Mouse (Mus musculus) limb, embryonic 12.5 days (tissue): ENCODE results near the gene Cabin1. TPM values are rescaled to one million over a fixed set of nuclear protein-coding genes. Genes with fewer than 3 reads are reported as not detected.

Experiments
- ATAC-seq: fragments of 200-750 bp; cut with Nextera tagmentation; 2 replicates; pipeline ENCODE4 v1.8.0; 2017; ENCODE audit warnings: low read depth, moderate TSS enrichment; ENCODE audit not compliant: insufficient number of reproducible peaks, insufficient read depth, low FRiP score, low TSS enrichment
- H3K27ac ChIP-seq: fragments of 300-500 bp; sonication (generic); 2 replicates; pipeline ENCODE4 v1.5.1; 2016; ENCODE audit warnings: mild to moderate bottlenecking, moderate library complexity
- H3K27me3 ChIP-seq: fragments of 300-500 bp; sonication (generic); 2 replicates; pipeline ENCODE4 v1.6.1; 2016; ENCODE audit warnings: mild to moderate bottlenecking, moderate library complexity
- H3K36me3 ChIP-seq: fragments of 300-500 bp; sonication (generic); 2 replicates; pipeline ENCODE4 v1.6.1; 2016; ENCODE audit warnings: mild to moderate bottlenecking, moderate library complexity
- H3K4me1 ChIP-seq: fragments of 300-500 bp; sonication (generic); replicated peaks from 2 replicates; pipeline ENCODE4 v1.6.1; 2016
- H3K4me2 ChIP-seq: fragments of 300-500 bp; sonication (generic); 2 replicates; pipeline ENCODE4 v1.6.1; 2016; ENCODE audit warnings: mild to moderate bottlenecking, moderate library complexity
- H3K4me3 ChIP-seq: fragments of 300-500 bp; sonication (generic); replicated peaks from 2 replicates; pipeline ENCODE4 v1.5.1; 2016; ENCODE audit warnings: mild to moderate bottlenecking
- H3K9ac ChIP-seq: fragments of 300-500 bp; sonication (generic); replicated peaks from 2 replicates; pipeline ENCODE4 v1.6.1; 2016; ENCODE audit warnings: mild to moderate bottlenecking, moderate library complexity
- H3K9me3 ChIP-seq: fragments of 300-500 bp; sonication (generic); 2 replicates; pipeline ENCODE4 v1.6.1; 2016; ENCODE audit warnings: mild to moderate bottlenecking, moderate library complexity
- WGBS: fragments of 180-500 bp; shearing (Covaris S2); methylation state at CpG from one replicate; pipeline ENCODE4 v1.1.7; 2016; 5-methylcytosine and 5-hydroxymethylcytosine counted together
- polyA plus RNA-seq: library from polyadenylated mRNA; unstranded; fragments of >200 nt; fragmentation: Nextera tagmentation; extraction: Ambion mirVana; gene quantifications from 2 replicates; pipeline ENCODE4 v1.2.1, GENCODE M21; 2016

The Cabin1 gene
- polyA plus RNA-seq, 1 experiment from 2014 or later: 29.3 TPM

DNA sequence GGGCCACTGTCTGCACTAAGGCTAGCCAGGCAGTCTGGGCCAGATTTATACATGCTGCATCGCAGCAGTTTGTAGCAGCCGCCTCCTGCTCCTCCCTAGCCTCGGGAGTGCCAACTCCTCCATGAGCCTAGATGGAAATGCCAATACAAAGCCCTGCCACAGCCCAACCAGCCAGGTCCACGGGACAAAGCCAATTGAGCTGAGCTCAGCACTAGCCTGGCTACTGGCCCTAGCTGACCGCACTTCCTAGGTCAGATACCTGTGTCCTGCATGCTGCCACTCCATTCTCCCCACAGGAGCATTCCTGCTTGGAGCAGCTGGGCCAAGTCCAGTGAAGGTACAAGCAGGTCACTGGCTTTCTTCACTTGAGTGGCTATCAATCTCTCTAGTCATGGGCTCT lies 86.2 kb downstream of the Cabin1 start:
- Histone ChIP-seq H3K36me3 (peaks cover 82% of the 10 kb centered on the region), H3K27ac (no peak overlapping the region)
- 97% methylated on average over 5 of the region's 5 CpGs for WGBS

GRCm38 (mm10) chr10:75677571-75677970 lies 86.6 kb downstream of the Cabin1 start:
- Histone ChIP-seq H3K9me3 (no peaks in the 10 kb centered on the region), H3K27me3 (no peaks in the 10 kb centered on the region), H3K4me1 (0 out of 2 replicates have a peak, but pooled peaks cover 3% of the 10 kb centered on the region), H3K9ac (no peak overlapping the region), H3K36me3 (peaks cover 78% of the 10 kb centered on the region), H3K4me3 (no peak overlapping the region), H3K27ac (no peak overlapping the region), H3K4me2 (no peak overlapping the region)
- no peak for ATAC-seq
- 85% methylated on average over 2 of the region's 2 CpGs for WGBS

More for the DNA sequence above, 86.2 kb downstream of the Cabin1 start:
- H3K4me2 ChIP-seq: no peak overlapping the region
- no peaks in the 10 kb centered on the region for H3K27me3 ChIP-seq
- H3K4me3 ChIP-seq: no peak overlapping the region
- no peak for ATAC-seq
- H3K4me1 ChIP-seq: 0 out of 2 replicates have a peak, but pooled peaks cover 3% of the 10 kb centered on the region
- H3K9me3 ChIP-seq: no peaks in the 10 kb centered on the region
- H3K9ac ChIP-seq: no peak overlapping the region

DNA sequence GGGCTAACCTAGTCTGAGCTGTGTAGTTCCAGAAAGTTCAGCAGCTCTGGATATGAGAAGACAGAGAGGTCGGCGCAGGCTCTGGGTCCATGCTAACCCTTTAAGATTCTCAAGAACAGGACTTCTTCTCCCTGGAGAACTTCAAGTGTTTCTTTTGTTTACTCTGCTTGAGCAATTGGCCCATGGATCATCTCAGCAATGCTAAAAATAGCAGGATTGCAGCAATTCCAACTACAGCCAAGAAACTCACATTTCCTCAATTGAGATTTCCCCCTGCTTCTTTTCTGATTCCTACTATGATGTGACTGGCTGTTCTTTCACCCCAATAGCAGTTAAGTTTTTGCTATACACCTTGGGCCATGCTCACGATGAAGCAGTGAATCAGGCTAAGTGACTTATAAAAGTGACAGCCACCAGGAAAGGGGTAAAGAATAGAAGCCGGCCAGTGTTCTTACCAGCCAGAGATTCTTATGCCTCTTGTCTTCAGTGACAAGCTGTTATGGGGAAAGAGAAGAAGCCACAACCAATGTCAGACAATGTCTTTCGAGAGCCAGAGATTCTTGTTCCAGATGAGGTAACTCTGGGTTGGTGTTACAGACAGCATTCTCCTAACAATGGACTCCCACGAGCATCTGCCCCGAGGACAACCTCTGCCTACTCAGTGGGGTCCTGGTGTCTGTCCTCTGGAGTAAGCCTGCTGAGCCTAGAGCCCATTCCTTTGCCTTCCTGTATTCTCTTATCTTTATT lies 87.1 kb downstream of the Cabin1 start:
- Histone ChIP-seq H3K4me3 (no peak overlapping the region), H3K4me1 (0 out of 2 replicates have a peak, but pooled peaks cover 3% of the 10 kb centered on the region), H3K27me3 (no peaks in the 10 kb centered on the region), H3K36me3 (peaks cover 80% of the 10 kb centered on the region), H3K9me3 (no peaks in the 10 kb centered on the region), H3K4me2 (no peak overlapping the region), H3K9ac (no peak overlapping the region), H3K27ac (no peak overlapping the region)
- no peak for ATAC-seq
- 91% methylated on average over 7 of the region's 7 CpGs for WGBS

DNA sequence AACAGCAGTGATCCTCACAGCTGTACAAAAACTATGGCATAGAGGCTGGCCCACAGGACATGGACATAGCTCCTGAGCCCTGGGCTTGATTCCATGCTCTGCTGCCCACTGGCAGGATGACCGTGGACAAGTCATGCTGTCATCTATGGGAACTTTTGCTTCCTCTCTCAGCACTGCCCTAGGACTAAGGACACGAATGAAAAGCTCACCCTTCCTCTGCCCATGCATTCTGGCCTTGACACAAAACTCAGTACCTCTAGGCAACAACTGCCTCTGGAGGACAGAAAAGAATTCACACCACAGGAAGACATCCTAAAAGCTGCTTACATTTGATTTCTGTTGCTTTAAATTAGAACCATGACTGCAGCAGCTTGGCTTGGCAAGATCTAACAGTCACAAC lies 87.9 kb downstream of the Cabin1 start:
- Histone ChIP-seq H3K4me1 (0 out of 2 replicates have a peak, but pooled peaks cover 3% of the 10 kb centered on the region), H3K4me3 (no peak overlapping the region), H3K36me3 (peaks cover 82% of the 10 kb centered on the region), H3K9ac (no peak overlapping the region), H3K27me3 (no peaks in the 10 kb centered on the region), H3K27ac (no peak overlapping the region), H3K4me2 (no peak overlapping the region), H3K9me3 (no peaks in the 10 kb centered on the region)
- ATAC-seq: no peak
- 85% methylated on average over 2 of the region's 2 CpGs for WGBS

DNA sequence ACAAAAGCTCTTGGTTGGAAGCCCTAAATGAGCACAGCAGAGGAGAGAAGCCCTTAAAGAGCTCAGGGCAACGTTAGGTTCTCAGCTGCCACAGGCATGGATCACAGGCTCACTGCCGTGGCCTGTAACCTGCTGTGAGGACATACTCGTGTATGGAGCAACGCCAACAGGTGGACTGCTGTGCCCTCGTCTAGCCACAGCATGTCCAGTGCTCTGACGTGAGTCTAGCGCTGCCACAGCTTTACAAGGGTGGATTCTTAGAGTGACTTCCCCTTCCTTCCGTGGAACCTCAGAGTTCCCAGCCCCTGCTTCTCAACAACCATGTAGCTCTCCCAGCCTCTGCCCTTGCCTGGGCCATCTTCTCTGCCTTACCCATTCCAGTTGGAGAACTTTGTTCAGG lies 88.5 kb downstream of the Cabin1 start:
- Histone ChIP-seq H3K9me3 (no peaks in the 10 kb centered on the region), H3K36me3 (peaks cover 82% of the 10 kb centered on the region), H3K27ac (no peak overlapping the region), H3K27me3 (no peaks in the 10 kb centered on the region), H3K4me1 (0 out of 2 replicates have a peak, but pooled peaks cover 3% of the 10 kb centered on the region), H3K4me3 (no peak overlapping the region), H3K4me2 (no peak overlapping the region), H3K9ac (no peak overlapping the region)
- ATAC-seq: no peak
- 66% methylated on average over 8 of the region's 8 CpGs for WGBS

GRCm38 (mm10) chr10:75669936-75670335 lies 94.2 kb downstream of the Cabin1 start:
- Histone ChIP-seq H3K4me2 (no peak overlapping the region), H3K27me3 (peaks cover 24% of the 10 kb centered on the region), H3K4me3 (no peak overlapping the region), H3K9ac (no peak overlapping the region), H3K36me3 (peaks cover 45% of the 10 kb centered on the region), H3K27ac (no peak overlapping the region), H3K9me3 (no peaks in the 10 kb centered on the region), H3K4me1 (peaks cover 15% of the 10 kb centered on the region)
- WGBS: 94% methylated on average over 1 of the region's 1 CpGs
- no peak for ATAC-seq

GRCm38 (mm10) chr10:75667911-75668270 lies 96.2 kb downstream of the Cabin1 start:
- WGBS: 2% methylated on average over 23 of the region's 23 CpGs
- Histone ChIP-seq H3K9me3 (no peaks in the 10 kb centered on the region), H3K36me3 (peaks cover 50% of the 10 kb centered on the region), H3K9ac (peak overlapping the region; percentile 74), H3K27ac (no peak overlapping the region), H3K4me1 (peaks cover 15% of the 10 kb centered on the region), H3K27me3 (peaks cover 24% of the 10 kb centered on the region), H3K4me2 (peak overlapping the region; percentile 99), H3K4me3 (peak overlapping the region; percentile 67)
- ATAC-seq: peak; percentile 14; the same call in 1 of the 2 replicates

GRCm38 (mm10) chr10:75667115-75667910 lies 96.8 kb downstream of the Cabin1 start:
- ATAC-seq: peak; percentile 63
- H3K27ac ChIP-seq: no peak overlapping the region

GRCm38 (mm10) chr10:75666451-75667030 lies 97.6 kb downstream of the Cabin1 start:
- 34% methylated on average over 4 of the region's 4 CpGs for WGBS
- no peak overlapping the region for H3K27ac ChIP-seq
- H3K36me3 ChIP-seq: peaks cover 57% of the 10 kb centered on the region

More at GRCm38 (mm10) chr10:75667115-75667910, 96.8 kb downstream of the Cabin1 start:
- H3K4me1 ChIP-seq: peaks cover 15% of the 10 kb centered on the region
- H3K27me3 ChIP-seq: peaks cover 24% of the 10 kb centered on the region
- peaks cover 56% of the 10 kb centered on the region for H3K36me3 ChIP-seq
- H3K9me3 ChIP-seq: no peaks in the 10 kb centered on the region
- 1% methylated on average over 63 of the region's 63 CpGs for WGBS
- peak overlapping the region; percentile 67 for H3K4me3 ChIP-seq
- peak overlapping the region; percentile 74 for H3K9ac ChIP-seq
- peak overlapping the region; percentile 99 for H3K4me2 ChIP-seq

DNA sequence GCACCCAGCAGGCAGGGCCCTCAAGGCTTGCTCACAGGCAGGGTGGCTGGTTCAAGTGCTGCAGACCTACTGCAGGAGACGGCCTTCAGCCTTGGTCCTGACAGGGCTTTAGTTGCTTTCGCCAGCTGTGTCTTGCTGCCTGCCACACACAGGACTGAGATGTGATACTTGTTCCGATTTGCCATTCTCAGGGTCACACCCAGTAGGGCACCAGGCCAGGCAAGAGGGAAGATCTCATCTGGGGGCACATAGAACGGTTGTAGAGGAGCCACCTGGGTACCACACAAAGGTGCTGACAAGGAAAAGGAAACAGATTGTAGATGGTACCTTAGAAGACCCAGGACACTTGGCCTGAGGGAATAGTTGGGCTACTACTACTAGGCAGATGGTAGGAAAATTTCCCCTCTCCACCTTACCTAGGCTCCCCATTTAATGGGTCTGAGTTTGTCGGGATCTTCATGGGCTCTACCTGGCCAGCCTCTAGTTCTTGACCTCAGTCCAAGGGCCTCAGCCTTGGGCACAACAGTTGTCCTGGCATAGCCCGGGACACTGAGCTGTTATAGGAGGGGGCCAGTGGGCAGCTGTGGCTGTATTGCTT lies 99.4 kb downstream of the Cabin1 start:
- Histone ChIP-seq H3K36me3 (peaks cover 52% of the 10 kb centered on the region), H3K27ac (no peak overlapping the region), H3K27me3 (peaks cover 24% of the 10 kb centered on the region), H3K9me3 (no peaks in the 10 kb centered on the region), H3K9ac (no peak overlapping the region), H3K4me1 (peaks cover 15% of the 10 kb centered on the region), H3K4me3 (no peak overlapping the region), H3K4me2 (no peak overlapping the region)
- WGBS: 90% methylated on average over 6 of the region's 6 CpGs
- no peak for ATAC-seq

More at GRCm38 (mm10) chr10:75666451-75667030, 97.6 kb downstream of the Cabin1 start:
- Histone ChIP-seq H3K9ac (peak overlapping the region; percentile 74), H3K4me3 (peak overlapping the region; percentile 67), H3K9me3 (no peaks in the 10 kb centered on the region), H3K4me2 (peak overlapping the region; percentile 99), H3K4me1 (peaks cover 15% of the 10 kb centered on the region), H3K27me3 (peaks cover 24% of the 10 kb centered on the region)
- no peak for ATAC-seq

DNA sequence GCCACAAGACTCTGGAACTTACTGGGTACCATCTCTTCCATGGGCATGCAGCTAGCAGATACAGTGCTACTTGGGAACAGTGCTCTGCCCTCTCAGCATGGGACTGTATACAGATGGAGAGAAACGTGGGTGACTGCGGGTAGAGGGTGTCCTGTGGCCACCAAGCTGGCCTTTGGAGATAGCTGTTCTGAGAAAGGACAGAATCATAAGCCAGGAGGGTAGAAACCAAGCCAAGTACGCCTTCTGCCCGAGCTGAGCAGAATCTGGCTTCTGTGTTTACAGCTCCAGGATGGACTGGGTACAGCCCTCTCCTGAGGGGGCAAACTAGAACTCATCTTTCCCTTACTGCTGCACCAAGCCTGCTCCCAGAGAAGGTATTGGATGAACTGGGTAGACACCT lies 101.6 kb downstream of the Cabin1 start:
- Histone ChIP-seq H3K4me1 (peaks cover 11% of the 10 kb centered on the region), H3K27me3 (peaks cover 7% of the 10 kb centered on the region; the same call in 1 of the 2 replicates), H3K9me3 (no peaks in the 10 kb centered on the region)

More for the DNA sequence above, 101.6 kb downstream of the Cabin1 start:
- WGBS: 89% methylated on average over 4 of the region's 4 CpGs
- Histone ChIP-seq H3K9ac (no peak overlapping the region), H3K27ac (no peak overlapping the region), H3K4me2 (no peak overlapping the region), H3K36me3 (peaks cover 62% of the 10 kb centered on the region), H3K4me3 (no peak overlapping the region)
- ATAC-seq: no peak
